Mouse (Mus musculus): Measurements from ENCODE around the gene Gm4353.

GRCm38 (mm10) chr7:116119306-116119857, 34.9 kb upstream of the Gm4353 start:
- no peak for TF ChIP-seq CTCF (IDR thresholded peaks at IDR 0.05; ENCODE audit: extremely low read depth, insufficient read depth, insufficient read length, insufficient replicate concordance)
- no peak for TF ChIP-seq POLR2A (IDR thresholded peaks at IDR 0.05; ENCODE audit: low read depth, low read length)

All from spleen, adult 2 months (tissue).